Mouse (Mus musculus): ENCODE results near the gene Pnpla8. TPM values are rescaled to one million over a fixed set of nuclear protein-coding genes. Genes with fewer than 3 reads are reported as not detected.

Pnpla8 gene
- total and polyA plus RNA-seq, 2 experiments from 2014 or later, result 62.7 to 107 TPM

GRCm38 (mm10) chr12:44328381-44329315, 107.5 kb downstream of the Pnpla8 start, which contains the start of gene Nrcam:
Nrcam (plus strand) TSS chr12:44328885.
- Histone ChIP-seq H3K27me3 (ENCODE audit: insufficient read depth, low read length) (no peaks in the 10 kb centered on the region), H3K4me1 (ENCODE audit: insufficient read depth, low read length) (peaks cover 9% of the 10 kb centered on the region), H3K36me3 (ENCODE audit: insufficient read depth, low read length) (no peaks in the 10 kb centered on the region), H3K9ac (replicated peaks; ENCODE audit: low read length) (peak within 1 kb of the TSS; percentile 88), H3K4me3 (ENCODE audit: low read length) (peak within 1 kb of the TSS; percentile 59), H3K27ac (peak within 1 kb of the TSS; percentile 90), H3K4me2 (ENCODE audit: low read depth, low read length) (peak within 1 kb of the TSS; percentile 82), H3K9me3 (ENCODE audit: low read length) (no peaks in the 10 kb centered on the region)
- no peak for TF ChIP-seq CTCF (IDR thresholded peaks at IDR 0.05; ENCODE audit: low read depth)
- ATAC-seq (peak; percentile 83), DNase-seq (ENCODE audit: low spot score) (peak; percentile 93)
- WGBS, result 3% methylated on average over 59 of the region's 74 CpGs

GRCm38 (mm10) chr12:44329316-44330215, 108.4 kb downstream of the Pnpla8 start:
- no peaks in the 10 kb centered on the region for H3K9me3 ChIP-seq (ENCODE audit: low read length)
- 0 out of 2 replicates have a peak, but pooled peaks have one; percentile 16 for TF ChIP-seq CTCF (IDR thresholded peaks at IDR 0.05; ENCODE audit: low read depth)
- peak overlapping the region; percentile 90 for H3K27ac ChIP-seq
- H3K27me3 ChIP-seq (ENCODE audit: insufficient read depth, low read length), result no peaks in the 10 kb centered on the region
- DNase-seq (ENCODE audit: low spot score) (peak; percentile 82), ATAC-seq (peak; percentile 78)
- no peaks in the 10 kb centered on the region for H3K36me3 ChIP-seq (ENCODE audit: insufficient read depth, low read length)
- H3K4me1 ChIP-seq (ENCODE audit: insufficient read depth, low read length), result peaks cover 9% of the 10 kb centered on the region
- H3K9ac ChIP-seq (replicated peaks; ENCODE audit: low read length), result peak overlapping the region; percentile 88
- peak overlapping the region; percentile 82 for H3K4me2 ChIP-seq (ENCODE audit: low read depth, low read length)
- WGBS, result under 1% methylated on average over 61 of the region's 61 CpGs
- peak overlapping the region; percentile 59 for H3K4me3 ChIP-seq (ENCODE audit: low read length)

GRCm38 (mm10) chr12:44330216-44330719, 109.1 kb downstream of the Pnpla8 start:
- no peaks in the 10 kb centered on the region for H3K27me3 ChIP-seq (ENCODE audit: insufficient read depth, low read length)
- H3K4me1 ChIP-seq (ENCODE audit: insufficient read depth, low read length), result peaks cover 9% of the 10 kb centered on the region
- DNase-seq (ENCODE audit: low spot score) (peak; percentile 57), ATAC-seq (0 out of 2 replicates have a peak, but pooled peaks have one; percentile 3)
- H3K9me3 ChIP-seq (ENCODE audit: low read length), result no peaks in the 10 kb centered on the region
- TF ChIP-seq CTCF (IDR thresholded peaks at IDR 0.05; ENCODE audit: low read depth), result peak; percentile 40
- peak overlapping the region; percentile 90 for H3K27ac ChIP-seq
- H3K36me3 ChIP-seq (ENCODE audit: insufficient read depth, low read length), result no peaks in the 10 kb centered on the region
- peak overlapping the region; percentile 59 for H3K4me3 ChIP-seq (ENCODE audit: low read length)
- peak overlapping the region; percentile 88 for H3K9ac ChIP-seq (replicated peaks; ENCODE audit: low read length)
- peak overlapping the region; percentile 82 for H3K4me2 ChIP-seq (ENCODE audit: low read depth, low read length)
- WGBS, result 0% methylated on average over 9 of the region's 9 CpGs

- WGBS, result 60% methylated on average over 2 of the region's 2 CpGs
Measured at GRCm38 (mm10) chr12:44337136-44337640, 116.0 kb downstream of the Pnpla8 start.

GRCm38 (mm10) chr12:44338195-44338622, 117.0 kb downstream of the Pnpla8 start:
- H3K4me1 ChIP-seq (ENCODE audit: insufficient read depth, low read length), result peaks cover 10% of the 10 kb centered on the region
- peak; percentile 48 for DNase-seq (ENCODE audit: low spot score)
- H3K27me3 ChIP-seq (ENCODE audit: insufficient read depth, low read length), result no peaks in the 10 kb centered on the region
- no peak for TF ChIP-seq CTCF (IDR thresholded peaks at IDR 0.05; ENCODE audit: low read depth)
- no peak overlapping the region; the same call in 1 of the 2 replicates for H3K9ac ChIP-seq (replicated peaks; ENCODE audit: low read length)
- peak; percentile 87 for ATAC-seq
- peak overlapping the region; percentile 74 for H3K27ac ChIP-seq
- no peaks in the 10 kb centered on the region for H3K9me3 ChIP-seq (ENCODE audit: low read length)
- H3K4me2 ChIP-seq (ENCODE audit: low read depth, low read length), result peak overlapping the region; percentile 35
- no peak overlapping the region for H3K4me3 ChIP-seq (ENCODE audit: low read length)
- H3K36me3 ChIP-seq (ENCODE audit: insufficient read depth, low read length), result no peaks in the 10 kb centered on the region
- 16% methylated on average over 8 of the region's 8 CpGs for WGBS

More at GRCm38 (mm10) chr12:44337136-44337640, 116.0 kb downstream of the Pnpla8 start:
- no peak for TF ChIP-seq CTCF (IDR thresholded peaks at IDR 0.05; ENCODE audit: low read depth)
- no peak overlapping the region for H3K9ac ChIP-seq (replicated peaks; ENCODE audit: low read length)
- ATAC-seq (no peak), DNase-seq (ENCODE audit: low spot score) (no peak)
- H3K27ac ChIP-seq, result no peak overlapping the region
- H3K4me1 ChIP-seq (ENCODE audit: insufficient read depth, low read length), result peaks cover 10% of the 10 kb centered on the region
- H3K4me2 ChIP-seq (ENCODE audit: low read depth, low read length), result no peak overlapping the region
- no peaks in the 10 kb centered on the region for H3K9me3 ChIP-seq (ENCODE audit: low read length)
- no peaks in the 10 kb centered on the region for H3K36me3 ChIP-seq (ENCODE audit: insufficient read depth, low read length)
- H3K4me3 ChIP-seq (ENCODE audit: low read length), result no peak overlapping the region
- H3K27me3 ChIP-seq (ENCODE audit: insufficient read depth, low read length), result no peaks in the 10 kb centered on the region

GRCm38 (mm10) chr12:44344075-44344474, 122.9 kb downstream of the Pnpla8 start:
- WGBS, result 55% methylated on average over 6 of the region's 6 CpGs
- H3K36me3 ChIP-seq (ENCODE audit: insufficient read depth, low read length), result no peaks in the 10 kb centered on the region
- no peak overlapping the region for H3K27ac ChIP-seq
- H3K4me1 ChIP-seq (ENCODE audit: insufficient read depth, low read length), result peaks cover 5% of the 10 kb centered on the region; the same call in 1 of the 2 replicates
- no peak for TF ChIP-seq CTCF (IDR thresholded peaks at IDR 0.05; ENCODE audit: low read depth)
- no peaks in the 10 kb centered on the region for H3K27me3 ChIP-seq (ENCODE audit: insufficient read depth, low read length)
- no peak overlapping the region for H3K4me3 ChIP-seq (ENCODE audit: low read length)
- no peak overlapping the region for H3K9ac ChIP-seq (replicated peaks; ENCODE audit: low read length)
- DNase-seq (ENCODE audit: low spot score) (peak; percentile 48), ATAC-seq (peak; percentile 82)
- H3K9me3 ChIP-seq (ENCODE audit: low read length), result no peaks in the 10 kb centered on the region
- H3K4me2 ChIP-seq (ENCODE audit: low read depth, low read length), result no peak overlapping the region

Data from hindbrain, postnatal 0 days (tissue).